Mouse (Mus musculus) heart, postnatal 36 days (tissue): ENCODE measurements around the gene Cep68. TPM values are rescaled to one million over a fixed set of nuclear protein-coding genes. Genes with fewer than 3 reads are reported as not detected.

Source experiments
- DNase-seq, 2 experiments: peaks; one replicate each; pipeline ENCODE4 v3.0.0; 2021 to 2022
- intact Hi-C: fragments of 180-260 bp; cut with DNase I; formaldehyde crosslinking; loops from one replicate; pipeline ENCODE4 v1.15.1; 2025
- total RNA-seq, 2 experiments: library from RNA; stranded (reverse); gene quantifications; 2 replicates each; pipeline ENCODE4 v1.2.3; 2021

The Cep68 gene
- total RNA-seq, 2 experiments from 2014 or later = 41.8 to 47.5 TPM

DNA sequence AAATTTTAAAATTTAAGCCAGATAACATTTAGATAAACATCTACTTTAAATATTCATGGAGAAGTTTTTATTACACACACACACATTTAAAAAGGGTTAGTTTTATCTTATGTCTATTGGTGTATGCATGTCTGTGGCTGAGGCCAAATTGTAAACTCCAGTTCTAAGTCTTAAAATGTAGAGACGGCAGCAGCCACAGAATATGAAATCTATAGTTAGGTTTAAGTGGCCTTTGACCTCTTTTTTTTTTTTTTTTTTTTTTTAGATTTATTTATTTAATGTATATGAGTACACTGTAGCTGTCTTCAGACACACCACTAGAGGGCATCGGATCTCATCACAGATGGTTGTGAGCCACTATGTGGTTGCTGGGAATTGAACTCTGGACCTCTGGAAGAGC is 41.6 kb downstream of the Cep68 start:
- intact Hi-C loops = loop anchor here (10.0 kb wide), 1 partner anchor 283 kb away; the partner anchor contains the start of gene Spred2
- DNase-seq = no peak

GRCm38 (mm10) chr11:20206626-20207223 is 42.5 kb downstream of the Cep68 start:
- DNase-seq = no peak
- intact Hi-C loops = loop anchor here (10.0 kb wide), 1 partner anchor 282 kb away; the partner anchor contains the start of gene Spred2

DNA sequence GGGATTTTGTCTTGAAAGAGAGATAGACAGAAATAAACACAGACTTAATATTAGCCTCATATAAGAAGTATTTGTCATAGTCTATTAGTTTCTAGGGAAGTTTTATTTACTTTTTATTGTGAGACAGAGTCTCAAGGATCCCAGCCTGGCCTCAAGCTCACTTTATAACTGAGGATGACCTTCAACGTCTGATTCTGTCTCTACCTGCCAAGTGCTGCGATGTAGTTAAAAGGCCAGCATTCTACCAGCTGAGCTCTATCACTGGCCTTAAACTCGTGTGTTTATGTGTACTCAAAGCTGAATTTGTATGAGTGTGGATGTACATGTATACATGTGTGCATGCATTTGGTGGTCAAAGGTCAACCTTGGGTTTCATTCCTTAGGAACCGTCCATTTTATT is 43.7 kb downstream of the Cep68 start:
- DNase-seq = no peak
- intact Hi-C loops = loop anchor here (10.0 kb wide), 1 partner anchor 281 kb away; the partner anchor contains the start of gene Spred2

DNA sequence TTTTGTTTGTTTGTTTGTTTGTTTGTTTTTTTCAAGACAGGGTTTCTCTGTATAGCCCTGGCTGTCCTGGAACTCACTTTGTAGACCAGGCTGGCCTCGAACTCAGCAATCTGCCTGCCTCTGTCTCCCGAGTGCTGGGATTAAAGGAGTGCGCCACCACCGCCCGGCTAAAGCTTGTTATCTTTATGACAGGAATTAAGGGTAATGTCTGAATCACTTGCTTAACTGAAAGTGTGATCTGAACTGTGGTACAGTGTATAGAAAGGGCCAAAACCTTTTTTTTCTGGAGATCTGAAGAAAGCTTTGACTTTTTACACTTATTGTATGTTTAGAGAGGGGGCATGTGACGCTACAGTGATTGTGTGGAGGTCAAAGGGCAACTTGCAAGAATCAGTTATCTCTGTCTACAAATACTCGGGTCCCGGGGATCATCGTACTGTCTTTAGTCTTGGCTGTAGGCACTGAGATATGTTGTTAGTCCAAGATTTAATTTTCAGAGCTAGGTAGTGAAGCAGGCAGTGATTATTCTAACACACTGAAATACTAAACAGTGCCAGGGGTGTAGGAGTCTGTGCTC is 44.3 kb downstream of the Cep68 start:
- intact Hi-C loops = loop anchor here (5.0 to 10.0 kb wide), 3 partner anchors 73 to 280 kb away; partner anchors contain the start of genes Slc1a4 and Spred2
- no peak for DNase-seq

- intact Hi-C loops = loop anchor here (5.0 to 10.0 kb wide), 3 partner anchors 72 to 280 kb away; partner anchors contain the start of genes Slc1a4 and Spred2
- no peak for DNase-seq
Observed at GRCm38 (mm10) chr11:20204321-20204720, 44.9 kb downstream of the Cep68 start.

DNA sequence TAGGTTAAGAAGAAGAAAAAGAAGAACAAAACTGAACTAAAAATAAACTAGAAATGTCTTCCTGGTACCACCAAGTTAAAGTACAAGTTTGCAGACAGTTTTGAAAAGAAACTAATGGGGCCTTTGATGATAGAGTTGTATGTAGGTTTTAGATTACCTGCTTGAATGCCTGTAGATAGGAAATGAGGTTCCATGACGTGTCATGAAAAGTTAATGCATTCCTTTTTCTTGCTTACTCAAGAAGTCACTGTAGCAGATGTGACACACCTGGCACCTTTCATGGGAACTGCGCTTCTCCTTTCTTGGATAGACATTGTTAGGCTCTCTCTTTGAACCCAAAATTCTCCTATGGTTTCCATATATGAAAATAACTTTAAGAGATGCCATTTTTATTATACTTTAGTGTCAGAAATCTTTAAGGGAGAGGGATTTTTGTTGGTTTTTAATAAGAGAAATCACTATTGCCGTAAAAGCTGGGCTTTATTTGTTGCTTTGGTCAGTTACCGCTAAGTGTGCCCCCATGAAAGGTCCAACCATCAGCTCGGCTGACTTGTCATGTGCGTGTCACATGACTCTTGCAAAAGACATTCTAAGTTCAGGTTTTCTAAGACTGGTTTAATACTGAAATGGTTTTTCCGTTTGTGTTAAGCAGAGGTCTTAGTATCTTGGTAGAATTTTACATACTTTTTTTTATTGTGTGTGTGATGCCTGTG is 46.8 kb downstream of the Cep68 start:
- intact Hi-C loops = loop anchor here (5.0 to 10.0 kb wide), 3 partner anchors 70 to 278 kb away; partner anchors contain the start of genes Slc1a4 and Spred2
- DNase-seq = no peak

DNA sequence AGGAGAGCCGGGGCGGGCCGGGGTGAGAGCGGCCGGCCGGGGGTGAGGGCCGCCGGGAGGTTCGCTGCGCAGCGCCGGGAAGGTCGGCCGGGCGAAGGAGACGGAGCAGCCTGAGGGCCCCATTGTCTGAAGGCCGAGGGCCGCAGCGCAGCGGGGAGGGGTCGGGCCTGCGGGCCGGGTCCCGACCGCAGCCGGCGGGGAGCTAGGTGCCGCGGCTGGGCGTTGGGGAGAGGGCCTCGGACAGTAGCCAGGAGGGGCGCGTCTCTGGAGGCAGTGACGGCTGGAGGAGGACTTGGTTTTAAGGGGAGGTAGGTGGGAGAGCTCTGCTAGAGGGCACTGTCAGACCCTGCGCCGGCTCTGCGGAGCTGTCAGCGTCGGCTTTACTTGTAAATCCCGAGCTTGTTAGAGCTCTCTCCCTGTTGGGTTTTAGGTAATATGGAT is 47.5 kb downstream of the Cep68 start:
- peak in 1 of 2 experiments; percentile 51 for DNase-seq

DNA sequence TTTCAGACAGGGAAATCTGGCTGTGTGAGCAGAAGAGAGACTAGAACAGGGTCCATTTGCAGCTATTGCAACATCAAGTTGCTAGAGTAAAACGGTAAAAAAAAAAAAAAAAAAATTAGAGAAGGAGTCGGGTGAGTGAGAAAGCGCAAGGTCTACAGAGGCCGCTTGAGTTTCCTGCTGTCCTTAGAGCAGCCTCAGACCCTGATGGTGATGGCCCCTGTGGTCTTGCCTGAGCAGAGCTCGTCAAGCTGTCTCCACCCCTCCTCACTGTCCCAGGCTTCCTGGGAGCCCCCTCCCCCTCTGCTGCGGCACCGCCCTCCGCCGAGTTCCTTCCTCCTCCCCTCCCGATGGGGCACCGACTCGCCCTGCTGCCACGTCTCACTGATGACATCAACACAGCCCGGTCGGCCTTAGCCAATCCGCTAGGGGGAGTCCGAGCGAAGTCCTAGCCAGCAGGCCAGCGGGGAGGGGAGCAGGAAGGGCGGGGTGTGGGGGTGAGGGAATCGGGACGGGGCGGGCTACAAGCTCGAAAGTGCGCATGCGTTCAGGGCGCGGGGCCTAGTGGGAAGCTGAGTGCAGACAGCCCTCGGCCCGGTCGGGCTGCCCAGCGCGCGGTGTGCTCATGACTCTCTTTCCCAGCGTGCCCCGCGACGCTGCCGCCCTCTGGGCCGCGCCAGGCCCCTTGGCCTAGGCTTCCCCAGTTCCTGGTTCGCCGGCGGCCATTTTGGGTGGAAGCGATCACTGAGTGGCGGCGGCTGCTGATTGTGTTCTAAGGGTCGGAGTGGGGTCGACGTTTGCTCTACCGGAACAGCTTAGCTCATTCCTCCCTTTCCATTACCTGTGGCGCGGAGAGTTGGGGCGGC is 48.3 kb downstream of the Cep68 start, which contains the start of gene Rab1a:
Gene Rab1a (plus strand): TSS at position 720 of the 863 bp plus-strand sequence.
- intact Hi-C loops = loop anchor here (2.0 to 10.0 kb wide), 4 partner anchors 48 to 276 kb away; partner anchors contain the start of genes Cep68, Slc1a4 and Spred2
- peak; percentile 99 for DNase-seq

More for the DNA sequence above, 47.5 kb downstream of the Cep68 start:
- intact Hi-C loops = loop anchor here (2.0 to 10.0 kb wide), 4 partner anchors 47 to 277 kb away; partner anchors contain the start of genes Cep68, Slc1a4 and Spred2

DNA sequence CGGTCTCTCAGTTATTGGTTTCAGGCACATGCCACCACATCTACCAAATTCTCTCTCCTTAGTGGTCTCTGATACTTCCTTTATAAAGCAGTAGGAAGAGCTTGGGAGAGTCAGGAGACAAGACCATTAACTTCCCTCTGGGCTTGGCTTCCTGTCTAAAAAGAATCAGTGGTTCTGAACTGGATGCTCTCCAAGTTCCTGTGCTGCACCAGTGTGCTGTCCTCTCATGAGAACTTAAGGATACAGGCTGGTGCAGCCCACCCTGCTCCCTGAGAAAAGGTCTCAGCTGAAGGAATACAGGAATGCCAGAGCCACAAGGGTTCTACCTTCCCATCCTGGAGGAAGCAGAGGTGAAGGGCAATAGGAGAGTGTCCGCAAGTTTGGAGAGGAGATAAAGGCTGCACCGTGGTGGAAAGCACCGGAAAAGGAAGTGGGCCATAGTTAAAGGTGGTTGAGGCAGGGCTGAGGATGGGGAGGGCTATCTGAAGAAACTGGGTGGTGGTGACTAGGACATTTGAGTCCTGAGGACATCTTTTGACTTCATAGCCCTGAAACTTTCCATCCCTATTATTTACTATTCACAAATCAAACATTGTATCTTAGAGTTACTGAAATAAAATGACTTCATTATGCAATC is 56.0 kb downstream of the Cep68 start:
- DNase-seq = peak; percentile 23 to 49

DNA sequence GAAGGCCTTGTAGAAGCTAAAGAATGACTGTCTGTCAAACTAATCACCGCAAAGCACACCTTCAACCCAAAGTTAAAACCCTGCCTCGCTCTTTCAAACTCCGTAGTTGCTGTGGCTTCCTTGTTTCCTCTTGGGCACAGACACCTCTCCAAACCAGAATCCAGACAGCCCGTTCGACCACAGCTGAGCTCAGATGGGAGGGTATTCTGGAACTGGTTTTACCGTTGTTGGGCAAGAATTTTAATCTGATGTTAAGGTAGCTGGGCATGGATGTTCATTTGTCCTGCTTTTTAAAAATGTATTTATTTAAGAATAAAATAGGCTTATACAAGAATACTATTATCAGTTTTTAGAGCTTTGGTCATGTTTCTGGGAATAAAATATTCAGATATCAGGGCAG is 62.0 kb downstream of the Cep68 start:
- DNase-seq = no peak
- intact Hi-C loops = no loop called here

More for the DNA sequence above, 56.0 kb downstream of the Cep68 start:
- intact Hi-C loops = loop anchor here (10.0 kb wide), 1 partner anchor 368 kb away; no protein-coding TSS in a partner anchor

Other genes with a start within 250 kb of the Cep68 start
- 10 to 100 TPM; 75.6 to 76.9 TPM for gene Actr2, start 136.5 kb downstream of the Cep68 start, total RNA-seq
- gene Rab1a, start 48.0 kb downstream of the Cep68 start, total RNA-seq = 100 to 1,000 TPM; 128 to 130 TPM
- 1 to 10 TPM; 1.2 to 1.5 TPM for gene Slc1a4, start 83.3 kb upstream of the Cep68 start, total RNA-seq